Mouse (Mus musculus): Measurements from ENCODE around the gene Rcsd1. TPM values are rescaled to one million over a fixed set of nuclear protein-coding genes. Genes with fewer than 3 reads are reported as not detected.
A peak's percentile ranks its signal among the peaks of the same experiment; 100 is the strongest.

The Rcsd1 gene
- polyA plus RNA-seq, 1 experiment from 2014 or later, result 14.9 TPM

DNA sequence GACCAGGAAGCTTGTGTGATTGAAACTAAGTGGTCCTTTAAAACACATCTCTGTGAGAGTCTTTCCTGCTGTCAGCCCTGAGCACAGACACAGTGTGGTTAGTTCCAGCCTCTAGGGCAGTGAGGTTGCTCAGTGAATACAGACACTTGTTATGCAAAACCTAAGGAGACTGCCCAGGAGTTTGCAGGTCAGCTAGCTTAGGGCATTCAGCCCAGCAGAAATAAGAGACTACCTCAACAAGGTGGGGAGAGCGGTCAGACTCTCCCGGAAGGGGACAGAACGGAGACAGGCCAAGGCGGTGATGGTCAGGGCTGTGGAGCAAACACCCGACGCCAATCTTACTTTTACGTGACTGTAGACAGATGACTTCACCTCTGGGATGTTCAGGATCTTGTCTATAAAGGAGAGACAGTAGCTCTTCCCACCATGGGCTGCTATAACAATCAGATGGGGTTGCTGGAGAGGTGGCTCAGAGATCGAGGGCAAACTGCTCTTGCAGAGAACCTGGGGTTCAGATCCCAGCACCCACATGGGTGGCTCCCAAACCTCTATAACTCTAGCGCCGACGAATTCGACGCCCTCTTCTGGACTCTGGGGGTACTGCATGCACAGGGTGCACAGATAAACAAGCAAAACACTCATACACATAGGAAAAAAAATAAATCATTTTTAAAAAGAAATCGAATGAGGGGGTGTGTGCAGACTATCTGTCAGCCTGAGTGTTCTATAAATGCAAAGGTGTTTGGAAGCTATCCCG, 30.5 kb downstream of the Rcsd1 start:
- ATAC-seq (ENCODE audit: low read depth) (no peak), DNase-seq (ENCODE audit: low spot score) (no peak)
- Histone ChIP-seq H3K27me3 (replicated peaks; ENCODE audit: control insufficient read depth, insufficient read depth, low read length) (no peaks in the 10 kb centered on the region), H3K4me2 (ENCODE audit: low read depth, low read length) (no peak overlapping the region), H3K4me1 (ENCODE audit: control insufficient read depth, insufficient read depth, low read length) (peaks cover 3% of the 10 kb centered on the region; the same call in 1 of the 2 replicates), H3K36me3 (ENCODE audit: control insufficient read depth, insufficient read depth, low read length) (no peaks in the 10 kb centered on the region), H3K9ac (ENCODE audit: low read depth, low read length) (no peak overlapping the region), H3K9me3 (ENCODE audit: control insufficient read depth, low read length) (no peaks in the 10 kb centered on the region), H3K4me3 (ENCODE audit: low read depth, low read length) (no peak overlapping the region), H3K27ac (replicated peaks; ENCODE audit: low read depth, low read length) (no peak overlapping the region)
- WGBS, result 78% methylated on average over 15 of the region's 15 CpGs

- ATAC-seq (ENCODE audit: low read depth), result 0 out of 2 replicates have a peak, but pooled peaks have one; percentile 48
- Histone ChIP-seq H3K4me3 (ENCODE audit: low read depth, low read length) (no peak overlapping the region), H3K4me1 (ENCODE audit: control insufficient read depth, insufficient read depth, low read length) (peaks cover 3% of the 10 kb centered on the region; the same call in 1 of the 2 replicates), H3K27ac (replicated peaks; ENCODE audit: low read depth, low read length) (no peak overlapping the region), H3K9ac (ENCODE audit: low read depth, low read length) (no peak overlapping the region), H3K36me3 (ENCODE audit: control insufficient read depth, insufficient read depth, low read length) (no peaks in the 10 kb centered on the region), H3K9me3 (ENCODE audit: control insufficient read depth, low read length) (no peaks in the 10 kb centered on the region), H3K27me3 (replicated peaks; ENCODE audit: control insufficient read depth, insufficient read depth, low read length) (no peaks in the 10 kb centered on the region), H3K4me2 (ENCODE audit: low read depth, low read length) (no peak overlapping the region)
- 54% methylated on average over 4 of the region's 4 CpGs for WGBS
- DNase-seq (ENCODE audit: low spot score), result no peak
Observed at GRCm38 (mm10) chr1:165677558-165677957, 32.0 kb downstream of the Rcsd1 start.

- DNase-seq (ENCODE audit: low spot score), result no peak
- H3K4me2 ChIP-seq (ENCODE audit: low read depth, low read length), result no peak overlapping the region
- peak; percentile 39; the same call in 1 of the 2 replicates for ATAC-seq (ENCODE audit: low read depth)
- H3K4me1 ChIP-seq (ENCODE audit: control insufficient read depth, insufficient read depth, low read length), result peaks cover 3% of the 10 kb centered on the region; the same call in 1 of the 2 replicates
- no peak overlapping the region for H3K27ac ChIP-seq (replicated peaks; ENCODE audit: low read depth, low read length)
- H3K9ac ChIP-seq (ENCODE audit: low read depth, low read length), result no peak overlapping the region
- H3K27me3 ChIP-seq (replicated peaks; ENCODE audit: control insufficient read depth, insufficient read depth, low read length), result no peaks in the 10 kb centered on the region
- H3K9me3 ChIP-seq (ENCODE audit: control insufficient read depth, low read length), result no peaks in the 10 kb centered on the region
- no peak overlapping the region for H3K4me3 ChIP-seq (ENCODE audit: low read depth, low read length)
- no peaks in the 10 kb centered on the region for H3K36me3 ChIP-seq (ENCODE audit: control insufficient read depth, insufficient read depth, low read length)
- 71% methylated on average over 3 of the region's 3 CpGs for WGBS
Observed at GRCm38 (mm10) chr1:165676993-165677392, 32.6 kb downstream of the Rcsd1 start.

DNA sequence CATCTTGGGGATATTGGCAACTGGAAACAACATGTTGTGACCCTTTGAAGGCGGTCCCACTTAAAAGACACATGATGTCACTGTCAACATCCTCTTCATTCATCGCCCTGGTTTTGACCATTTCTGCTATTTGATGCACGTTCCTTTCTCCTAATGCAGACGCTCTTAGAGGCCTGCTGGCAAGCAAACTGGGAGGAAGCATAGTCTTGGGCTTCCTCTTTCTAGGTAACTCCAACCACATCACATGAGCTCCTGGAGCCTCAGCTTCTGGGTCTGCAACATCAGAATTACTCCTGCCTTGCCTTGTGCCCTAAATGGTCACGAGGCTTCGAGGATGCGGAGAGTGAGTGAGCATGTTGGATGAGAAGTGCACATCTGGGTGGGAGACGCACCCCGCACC, 34.4 kb downstream of the Rcsd1 start:
- H3K36me3 ChIP-seq (ENCODE audit: control insufficient read depth, insufficient read depth, low read length), result no peaks in the 10 kb centered on the region
- ATAC-seq (ENCODE audit: low read depth) (no peak), DNase-seq (ENCODE audit: low spot score) (no peak)
- 85% methylated on average over 9 of the region's 9 CpGs for WGBS
- H3K27me3 ChIP-seq (replicated peaks; ENCODE audit: control insufficient read depth, insufficient read depth, low read length), result no peaks in the 10 kb centered on the region
- H3K27ac ChIP-seq (replicated peaks; ENCODE audit: low read depth, low read length), result no peak overlapping the region
- no peaks in the 10 kb centered on the region; the same call in 1 of the 2 replicates for H3K4me1 ChIP-seq (ENCODE audit: control insufficient read depth, insufficient read depth, low read length)
- no peak overlapping the region for H3K9ac ChIP-seq (ENCODE audit: low read depth, low read length)
- no peaks in the 10 kb centered on the region for H3K9me3 ChIP-seq (ENCODE audit: control insufficient read depth, low read length)
- no peak overlapping the region for H3K4me2 ChIP-seq (ENCODE audit: low read depth, low read length)
- H3K4me3 ChIP-seq (ENCODE audit: low read depth, low read length), result no peak overlapping the region

DNA sequence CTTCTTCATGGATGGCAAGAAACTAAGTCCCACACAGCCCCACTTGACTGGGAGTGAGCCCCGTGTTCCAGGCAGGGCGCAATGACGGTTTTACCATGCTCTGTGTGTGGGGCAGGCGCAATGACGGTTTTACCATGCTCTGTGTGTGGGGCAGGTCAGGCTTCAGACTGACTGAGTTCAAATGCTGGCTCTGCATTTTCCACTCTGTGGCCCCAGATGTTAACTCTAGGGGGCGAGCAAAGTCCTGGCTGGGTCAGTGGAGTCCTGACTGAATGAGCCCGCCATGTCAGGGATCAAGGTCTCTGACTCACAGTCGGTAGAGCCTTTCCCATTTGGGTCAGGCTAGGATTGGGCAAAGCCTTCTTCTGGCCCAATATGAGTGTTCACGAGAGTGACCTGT, 37.2 kb downstream of the Rcsd1 start:
- Histone ChIP-seq H3K9ac (ENCODE audit: low read depth, low read length) (no peak overlapping the region), H3K27me3 (replicated peaks; ENCODE audit: control insufficient read depth, insufficient read depth, low read length) (no peaks in the 10 kb centered on the region), H3K4me3 (ENCODE audit: low read depth, low read length) (no peak overlapping the region), H3K36me3 (ENCODE audit: control insufficient read depth, insufficient read depth, low read length) (no peaks in the 10 kb centered on the region), H3K4me1 (ENCODE audit: control insufficient read depth, insufficient read depth, low read length) (no peaks in the 10 kb centered on the region), H3K4me2 (ENCODE audit: low read depth, low read length) (no peak overlapping the region), H3K9me3 (ENCODE audit: control insufficient read depth, low read length) (no peaks in the 10 kb centered on the region), H3K27ac (replicated peaks; ENCODE audit: low read depth, low read length) (no peak overlapping the region)
- WGBS, result 78% methylated on average over 9 of the region's 9 CpGs
- DNase-seq (ENCODE audit: low spot score) (no peak), ATAC-seq (ENCODE audit: low read depth) (no peak)

DNA sequence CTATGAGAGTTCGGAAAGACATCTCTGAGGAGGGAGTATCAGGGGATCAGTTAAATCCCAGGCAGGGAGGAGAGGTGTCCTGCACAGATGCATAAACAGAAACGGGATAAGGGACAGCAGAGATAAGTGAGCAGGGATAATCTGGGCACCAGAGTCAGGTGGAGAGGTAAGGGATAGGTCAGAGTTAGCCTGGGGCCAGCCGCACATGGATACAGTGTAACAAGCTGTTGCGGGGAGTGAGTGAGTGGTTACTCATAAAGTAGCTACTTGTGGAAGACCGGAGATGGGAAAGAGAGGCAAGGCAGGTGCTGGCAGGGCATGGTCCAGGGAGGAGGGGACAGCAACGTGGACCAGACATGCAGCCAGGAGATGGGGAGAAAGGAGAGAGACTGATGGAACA, 39.5 kb downstream of the Rcsd1 start:
- H3K9me3 ChIP-seq (ENCODE audit: control insufficient read depth, low read length), result no peaks in the 10 kb centered on the region
- no peak overlapping the region for H3K9ac ChIP-seq (ENCODE audit: low read depth, low read length)
- DNase-seq (ENCODE audit: low spot score) (no peak), ATAC-seq (ENCODE audit: low read depth) (no peak)
- H3K27me3 ChIP-seq (replicated peaks; ENCODE audit: control insufficient read depth, insufficient read depth, low read length), result no peaks in the 10 kb centered on the region
- no peak overlapping the region for H3K4me3 ChIP-seq (ENCODE audit: low read depth, low read length)
- H3K36me3 ChIP-seq (ENCODE audit: control insufficient read depth, insufficient read depth, low read length), result no peaks in the 10 kb centered on the region
- H3K4me2 ChIP-seq (ENCODE audit: low read depth, low read length), result no peak overlapping the region
- no peaks in the 10 kb centered on the region for H3K4me1 ChIP-seq (ENCODE audit: control insufficient read depth, insufficient read depth, low read length)
- H3K27ac ChIP-seq (replicated peaks; ENCODE audit: low read depth, low read length), result no peak overlapping the region
- 64% methylated on average over 6 of the region's 6 CpGs for WGBS

- Histone ChIP-seq H3K4me1 (ENCODE audit: control insufficient read depth, insufficient read depth, low read length) (no peaks in the 10 kb centered on the region), H3K4me3 (ENCODE audit: low read depth, low read length) (no peak overlapping the region), H3K9me3 (ENCODE audit: control insufficient read depth, low read length) (no peaks in the 10 kb centered on the region), H3K36me3 (ENCODE audit: control insufficient read depth, insufficient read depth, low read length) (no peaks in the 10 kb centered on the region), H3K27ac (replicated peaks; ENCODE audit: low read depth, low read length) (no peak overlapping the region), H3K27me3 (replicated peaks; ENCODE audit: control insufficient read depth, insufficient read depth, low read length) (no peaks in the 10 kb centered on the region), H3K9ac (ENCODE audit: low read depth, low read length) (no peak overlapping the region), H3K4me2 (ENCODE audit: low read depth, low read length) (no peak overlapping the region)
- no peak for ATAC-seq (ENCODE audit: low read depth)
- 66% methylated on average over 4 of the region's 4 CpGs for WGBS
- no peak for DNase-seq (ENCODE audit: low spot score)
Observed at GRCm38 (mm10) chr1:165668904-165669303, 40.7 kb downstream of the Rcsd1 start.

DNA sequence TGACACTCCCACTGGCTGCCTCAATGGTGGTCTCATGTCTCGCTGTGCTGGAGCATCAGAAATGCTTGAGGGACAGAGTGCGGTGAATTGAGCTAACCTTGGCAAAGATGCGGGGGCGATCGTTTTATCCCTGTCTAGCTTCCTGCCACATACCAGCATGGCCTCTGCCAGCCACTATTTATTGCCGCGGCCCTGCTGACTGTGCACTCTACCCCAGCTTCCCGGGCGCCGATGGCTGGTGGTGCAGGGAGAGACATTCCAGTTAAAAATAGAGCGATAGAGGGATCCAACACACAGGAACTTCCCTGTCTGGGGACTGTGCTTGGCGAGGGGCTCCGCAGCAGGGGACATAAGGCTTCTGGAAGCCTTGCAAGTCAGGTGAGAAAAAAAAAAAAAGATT, 42.2 kb downstream of the Rcsd1 start:
- DNase-seq (ENCODE audit: low spot score) (no peak), ATAC-seq (ENCODE audit: low read depth) (no peak)
- H3K4me3 ChIP-seq (ENCODE audit: low read depth, low read length), result no peak overlapping the region
- H3K9me3 ChIP-seq (ENCODE audit: control insufficient read depth, low read length), result no peaks in the 10 kb centered on the region
- H3K27me3 ChIP-seq (replicated peaks; ENCODE audit: control insufficient read depth, insufficient read depth, low read length), result no peaks in the 10 kb centered on the region
- H3K4me2 ChIP-seq (ENCODE audit: low read depth, low read length), result no peak overlapping the region
- H3K9ac ChIP-seq (ENCODE audit: low read depth, low read length), result no peak overlapping the region
- peaks cover 6% of the 10 kb centered on the region; the same call in 1 of the 2 replicates for H3K4me1 ChIP-seq (ENCODE audit: control insufficient read depth, insufficient read depth, low read length)
- H3K27ac ChIP-seq (replicated peaks; ENCODE audit: low read depth, low read length), result no peak overlapping the region
- H3K36me3 ChIP-seq (ENCODE audit: control insufficient read depth, insufficient read depth, low read length), result no peaks in the 10 kb centered on the region
- WGBS, result 62% methylated on average over 13 of the region's 13 CpGs

DNA sequence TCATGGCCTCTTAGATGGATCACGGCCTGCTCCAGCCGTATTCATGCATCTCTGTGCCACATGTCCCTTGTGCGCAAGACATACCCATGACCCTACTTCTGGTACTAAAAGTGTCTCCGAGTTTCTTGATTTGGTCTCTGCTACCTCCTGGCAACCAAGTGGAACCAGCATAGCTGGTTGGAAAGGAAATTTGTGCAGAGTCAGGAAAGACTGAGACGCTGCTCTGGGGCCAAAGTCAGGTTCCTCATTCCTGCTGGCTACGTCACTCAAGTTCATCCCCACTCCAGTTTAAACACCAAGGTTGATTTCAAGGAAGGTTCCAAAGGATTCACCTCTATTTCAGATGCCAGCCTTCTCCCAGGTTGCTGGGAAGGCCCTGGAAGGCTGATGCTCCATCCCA, 42.6 kb downstream of the Rcsd1 start:
- Histone ChIP-seq H3K27me3 (replicated peaks; ENCODE audit: control insufficient read depth, insufficient read depth, low read length) (no peaks in the 10 kb centered on the region), H3K9me3 (ENCODE audit: control insufficient read depth, low read length) (no peaks in the 10 kb centered on the region), H3K4me2 (ENCODE audit: low read depth, low read length) (no peak overlapping the region), H3K9ac (ENCODE audit: low read depth, low read length) (no peak overlapping the region), H3K4me1 (ENCODE audit: control insufficient read depth, insufficient read depth, low read length) (peaks cover 6% of the 10 kb centered on the region; the same call in 1 of the 2 replicates), H3K27ac (replicated peaks; ENCODE audit: low read depth, low read length) (no peak overlapping the region), H3K4me3 (ENCODE audit: low read depth, low read length) (no peak overlapping the region), H3K36me3 (ENCODE audit: control insufficient read depth, insufficient read depth, low read length) (no peaks in the 10 kb centered on the region)
- no peak for DNase-seq (ENCODE audit: low spot score)
- no peak for ATAC-seq (ENCODE audit: low read depth)
- WGBS, result 87% methylated on average over 6 of the region's 6 CpGs
